Mouse (Mus musculus) hindbrain, embryonic 11.5 days (tissue): ENCODE measurements around the gene Cp. TPM values are rescaled to one million over a fixed set of nuclear protein-coding genes. Genes with fewer than 3 reads are reported as not detected.

Experiments
- ATAC-seq: fragments of 200-750 bp; cut with Nextera tagmentation; 2 replicates; pipeline ENCODE4 v1.8.0; 2017; ENCODE audit warnings: mild to moderate bottlenecking, moderate TSS enrichment, moderate library complexity; ENCODE audit not compliant: low FRiP score
- DNase-seq: peaks from one replicate; pipeline ENCODE4 v3.0.0-alpha.2; 2015; ENCODE audit warnings: low spot score
- H3K27ac ChIP-seq: fragments of 300-500 bp; sonication (generic); 2 replicates; pipeline ENCODE4 v1.5.1; 2014; ENCODE audit warnings: mild to moderate bottlenecking, low read depth, low read length
- H3K27me3 ChIP-seq: fragments of 300-500 bp; sonication (generic); 2 replicates; pipeline ENCODE4 v1.6.1; 2014; ENCODE audit warnings: mild to moderate bottlenecking, low read length, moderate library complexity, mixed read lengths; ENCODE audit not compliant: control insufficient read depth, insufficient read depth
- H3K36me3 ChIP-seq: fragments of 300-500 bp; sonication (generic); 2 replicates; pipeline ENCODE4 v1.6.1; 2014; ENCODE audit warnings: mild to moderate bottlenecking, low read length, moderate library complexity, mixed read lengths; ENCODE audit not compliant: control insufficient read depth, insufficient read depth
- H3K4me1 ChIP-seq: fragments of 300-500 bp; sonication (generic); replicated peaks from 2 replicates; pipeline ENCODE4 v1.6.1; 2014; ENCODE audit warnings: low read length, mixed read lengths; ENCODE audit not compliant: control insufficient read depth, insufficient read depth
- H3K4me2 ChIP-seq: fragments of 300-500 bp; sonication (generic); replicated peaks from 2 replicates; pipeline ENCODE4 v1.6.1; 2014; ENCODE audit warnings: mild to moderate bottlenecking, low read depth, low read length
- H3K4me3 ChIP-seq: fragments of 300-500 bp; sonication (generic); 2 replicates; pipeline ENCODE4 v1.5.1; 2014; ENCODE audit warnings: low read depth, low read length
- H3K9ac ChIP-seq: fragments of 300-500 bp; sonication (generic); 2 replicates; pipeline ENCODE4 v1.6.1; 2014; ENCODE audit warnings: low read depth, low read length
- H3K9me3 ChIP-seq: fragments of 300-500 bp; sonication (generic); 2 replicates; pipeline ENCODE4 v1.6.1; 2016; ENCODE audit warnings: low read length; ENCODE audit not compliant: control insufficient read depth
- WGBS: fragments of 180-500 bp; shearing (Covaris S2); extraction: QIAGEN DNeasy Blood & Tissue Kit; methylation state at CpG from one replicate; pipeline ENCODE4 v1.1.7; 2014; 5-methylcytosine and 5-hydroxymethylcytosine counted together
- polyA plus RNA-seq: library from polyadenylated mRNA; unstranded; fragments of >200 nt; fragmentation: Nextera tagmentation; extraction: Ambion mirVana; gene quantifications from 2 replicates; pipeline ENCODE4 v1.2.1, GENCODE M21; 2014

Cp gene
- polyA plus RNA-seq, 1 experiment from 2014 or later, result 7.8 TPM

GRCm38 (mm10) chr3:19992388-19992787, 35.5 kb downstream of the Cp start:
- DNase-seq, result no peak
- Histone ChIP-seq H3K4me2 (no peak overlapping the region), H3K4me1 (no peaks in the 10 kb centered on the region), H3K36me3 (no peaks in the 10 kb centered on the region), H3K4me3 (no peak overlapping the region), H3K9ac (no peak overlapping the region), H3K9me3 (no peaks in the 10 kb centered on the region), H3K27ac (no peak overlapping the region), H3K27me3 (no peaks in the 10 kb centered on the region)
- ATAC-seq, result no peak
- 84% methylated on average over 4 of the region's 4 CpGs for WGBS

GRCm38 (mm10) chr3:19999551-19999950, 42.7 kb downstream of the Cp start:
- no peaks in the 10 kb centered on the region for H3K4me1 ChIP-seq
- H3K27me3 ChIP-seq, result no peaks in the 10 kb centered on the region
- no peak overlapping the region for H3K9ac ChIP-seq
- H3K4me3 ChIP-seq, result no peak overlapping the region
- WGBS, result 91% methylated on average over 2 of the region's 2 CpGs
- ATAC-seq (no peak), DNase-seq (no peak)
- H3K36me3 ChIP-seq, result no peaks in the 10 kb centered on the region
- no peaks in the 10 kb centered on the region for H3K9me3 ChIP-seq
- no peak overlapping the region for H3K4me2 ChIP-seq
- H3K27ac ChIP-seq, result no peak overlapping the region

- H3K27ac ChIP-seq, result no peak overlapping the region
- no peak for ATAC-seq
These were observed 44.0 kb downstream of the Cp start for GRCm38 (mm10) chr3:20000806-20001205.

GRCm38 (mm10) chr3:20002786-20003185, 45.9 kb downstream of the Cp start:
- ATAC-seq (no peak), DNase-seq (no peak)
- Histone ChIP-seq H3K9ac (no peak overlapping the region), H3K27ac (no peak overlapping the region), H3K4me3 (no peak overlapping the region), H3K27me3 (no peaks in the 10 kb centered on the region), H3K36me3 (no peaks in the 10 kb centered on the region), H3K9me3 (no peaks in the 10 kb centered on the region), H3K4me1 (no peaks in the 10 kb centered on the region), H3K4me2 (no peak overlapping the region)
- WGBS, result 84% methylated on average over 5 of the region's 5 CpGs

More at GRCm38 (mm10) chr3:20000806-20001205, 44.0 kb downstream of the Cp start:
- no peak overlapping the region for H3K4me3 ChIP-seq
- H3K9ac ChIP-seq, result no peak overlapping the region
- no peaks in the 10 kb centered on the region for H3K36me3 ChIP-seq
- no peak for DNase-seq
- no peaks in the 10 kb centered on the region for H3K27me3 ChIP-seq
- H3K4me1 ChIP-seq, result no peaks in the 10 kb centered on the region
- no peaks in the 10 kb centered on the region for H3K9me3 ChIP-seq
- H3K4me2 ChIP-seq, result no peak overlapping the region
- WGBS, result 73% methylated on average over 4 of the region's 4 CpGs

GRCm38 (mm10) chr3:20004422-20004821, 47.6 kb downstream of the Cp start:
- no peaks in the 10 kb centered on the region for H3K27me3 ChIP-seq

GRCm38 (mm10) chr3:20005611-20006010, 48.8 kb downstream of the Cp start:
- H3K27me3 ChIP-seq, result no peaks in the 10 kb centered on the region
- no peaks in the 10 kb centered on the region for H3K4me1 ChIP-seq
- H3K9me3 ChIP-seq, result no peaks in the 10 kb centered on the region
- DNase-seq (no peak), ATAC-seq (no peak)
- H3K4me3 ChIP-seq, result no peak overlapping the region
- 72% methylated on average over 1 of the region's 1 CpGs for WGBS
- no peak overlapping the region for H3K9ac ChIP-seq
- H3K4me2 ChIP-seq, result no peak overlapping the region
- H3K27ac ChIP-seq, result no peak overlapping the region
- no peaks in the 10 kb centered on the region for H3K36me3 ChIP-seq

More at GRCm38 (mm10) chr3:20004422-20004821, 47.6 kb downstream of the Cp start:
- no peak overlapping the region for H3K27ac ChIP-seq
- no peaks in the 10 kb centered on the region for H3K4me1 ChIP-seq
- H3K9me3 ChIP-seq, result no peaks in the 10 kb centered on the region
- H3K4me3 ChIP-seq, result no peak overlapping the region
- H3K4me2 ChIP-seq, result no peak overlapping the region
- no peaks in the 10 kb centered on the region for H3K36me3 ChIP-seq
- WGBS, result 91% methylated on average over 8 of the region's 8 CpGs
- no peak overlapping the region for H3K9ac ChIP-seq
- ATAC-seq (no peak), DNase-seq (no peak)

- no peak overlapping the region for H3K4me2 ChIP-seq
- H3K36me3 ChIP-seq, result no peaks in the 10 kb centered on the region
- no peak overlapping the region for H3K9ac ChIP-seq
- H3K4me1 ChIP-seq, result no peaks in the 10 kb centered on the region
- no peaks in the 10 kb centered on the region for H3K27me3 ChIP-seq
- no peak for ATAC-seq
- DNase-seq, result no peak
- H3K27ac ChIP-seq, result no peak overlapping the region
- no peak overlapping the region for H3K4me3 ChIP-seq
- WGBS, result 94% methylated on average over 4 of the region's 4 CpGs
- no peaks in the 10 kb centered on the region for H3K9me3 ChIP-seq
These were observed 50.4 kb downstream of the Cp start for GRCm38 (mm10) chr3:20007275-20007674.

- Histone ChIP-seq H3K9ac (no peak overlapping the region), H3K27me3 (no peaks in the 10 kb centered on the region)
These were observed 50.9 kb downstream of the Cp start for GRCm38 (mm10) chr3:20007759-20008158.

GRCm38 (mm10) chr3:20010464-20010863, 53.6 kb downstream of the Cp start:
- no peak overlapping the region for H3K4me2 ChIP-seq
- H3K36me3 ChIP-seq, result no peaks in the 10 kb centered on the region
- no peak overlapping the region for H3K4me3 ChIP-seq
- no peaks in the 10 kb centered on the region for H3K4me1 ChIP-seq
- no peak overlapping the region for H3K27ac ChIP-seq
- no peaks in the 10 kb centered on the region for H3K9me3 ChIP-seq
- H3K9ac ChIP-seq, result no peak overlapping the region
- no peak for ATAC-seq
- H3K27me3 ChIP-seq, result no peaks in the 10 kb centered on the region
- 76% methylated on average over 9 of the region's 9 CpGs for WGBS
- no peak for DNase-seq

More at GRCm38 (mm10) chr3:20007759-20008158, 50.9 kb downstream of the Cp start:
- WGBS, result 93% methylated on average over 5 of the region's 5 CpGs
- DNase-seq (no peak), ATAC-seq (no peak)
- Histone ChIP-seq H3K4me3 (no peak overlapping the region), H3K4me1 (no peaks in the 10 kb centered on the region), H3K27ac (no peak overlapping the region), H3K36me3 (no peaks in the 10 kb centered on the region), H3K4me2 (no peak overlapping the region), H3K9me3 (no peaks in the 10 kb centered on the region)
